Mouse (Mus musculus): ENCODE measurements at regions not wholly inside any gene's neighbourhood (a gene's known extent, or its start where the extent isn't known, plus 50 kb on each side); places are given as distances from the start of the nearest gene placed in this dataset.
A peak's percentile ranks its signal among the peaks of the same experiment; 100 is the strongest.

DNA sequence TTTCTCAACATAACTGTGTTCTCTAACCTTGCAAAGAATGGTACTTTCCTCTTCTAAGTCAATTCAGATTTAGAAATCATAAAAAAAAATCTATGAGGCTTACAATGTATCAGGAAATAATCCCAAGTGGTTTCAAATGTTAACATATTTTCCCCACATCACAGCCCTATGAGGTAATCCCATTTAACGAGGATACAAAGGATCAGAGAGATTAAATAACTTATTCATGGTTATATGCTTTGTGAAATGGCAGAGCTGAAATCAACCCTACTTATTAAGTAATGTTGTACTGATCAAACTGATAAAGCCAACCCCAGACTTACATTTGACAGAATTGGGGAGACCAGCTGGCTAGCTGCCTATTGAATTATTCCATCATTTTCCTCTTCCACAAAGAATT is 614.4 kb downstream of the Ntrk3 start:
- no peak for DNase-seq

DNA sequence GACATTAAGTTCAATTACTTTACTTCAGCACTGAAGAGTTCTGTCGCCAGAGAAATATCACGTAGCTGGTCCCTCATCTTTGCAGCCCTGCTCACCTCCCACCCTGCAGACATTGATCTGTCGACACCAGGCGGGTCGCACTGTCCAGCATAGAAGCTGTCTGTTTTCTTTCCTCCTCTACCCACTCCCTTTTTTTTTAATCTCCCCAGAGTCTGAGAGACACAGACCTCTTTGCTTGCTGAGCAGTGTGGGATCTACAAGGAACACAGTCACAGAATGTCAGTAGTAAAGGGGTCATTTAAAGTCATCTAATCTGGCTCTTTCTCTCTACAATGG is 616.7 kb downstream of the Ntrk3 start:
- no peak for DNase-seq

DNA sequence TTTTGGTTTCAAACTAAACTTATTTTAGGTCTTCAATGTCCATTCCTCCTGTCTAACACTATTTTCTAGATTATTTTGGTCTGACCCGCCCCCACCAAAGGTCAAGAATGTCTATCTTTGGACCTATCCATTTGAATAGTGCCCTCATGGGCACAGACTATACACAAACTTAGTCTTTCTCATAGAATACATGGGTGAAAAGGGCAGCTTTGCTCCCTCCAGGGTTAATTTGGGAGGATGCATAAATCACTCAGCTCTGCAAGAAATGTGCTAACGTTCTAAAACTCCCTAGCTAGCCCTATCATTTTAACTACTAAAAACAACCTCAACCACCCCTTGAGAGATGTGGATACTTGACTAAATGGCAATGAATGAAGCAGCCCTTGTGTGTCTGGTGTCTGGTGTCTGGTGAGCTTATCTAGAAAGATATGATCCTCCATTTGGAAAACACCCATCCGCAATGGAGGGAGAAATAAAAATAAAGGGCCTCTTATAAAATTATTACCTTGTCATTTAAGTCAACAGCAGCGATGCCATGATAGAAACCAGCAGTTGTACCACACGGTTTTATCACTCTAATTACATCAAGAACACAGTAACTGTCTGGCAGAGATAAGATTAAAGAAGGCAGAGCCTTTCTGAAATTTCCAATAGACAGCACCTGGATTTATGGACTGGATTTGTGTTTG is 617.2 kb downstream of the Ntrk3 start:
- DNase-seq, result no peak

DNA sequence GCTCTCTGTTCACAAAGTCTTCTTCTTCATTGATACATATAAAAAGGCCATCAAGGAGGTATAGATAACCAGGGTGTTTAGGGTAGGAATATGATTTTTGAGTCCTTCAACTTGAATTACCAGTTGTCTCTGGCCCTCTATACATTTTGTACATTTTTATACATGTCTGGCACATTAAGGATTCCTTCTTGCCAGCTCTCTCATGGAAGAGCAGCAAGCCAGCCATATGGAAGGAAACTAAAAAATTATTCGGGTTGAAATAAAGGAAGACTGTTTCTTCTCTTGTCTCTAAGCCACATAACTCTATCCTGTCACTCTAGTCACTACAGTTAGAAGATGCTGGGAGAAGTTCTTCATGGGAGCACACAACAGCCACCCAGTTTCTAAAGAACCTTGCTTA is 618.0 kb downstream of the Ntrk3 start:
- no peak for DNase-seq

DNA sequence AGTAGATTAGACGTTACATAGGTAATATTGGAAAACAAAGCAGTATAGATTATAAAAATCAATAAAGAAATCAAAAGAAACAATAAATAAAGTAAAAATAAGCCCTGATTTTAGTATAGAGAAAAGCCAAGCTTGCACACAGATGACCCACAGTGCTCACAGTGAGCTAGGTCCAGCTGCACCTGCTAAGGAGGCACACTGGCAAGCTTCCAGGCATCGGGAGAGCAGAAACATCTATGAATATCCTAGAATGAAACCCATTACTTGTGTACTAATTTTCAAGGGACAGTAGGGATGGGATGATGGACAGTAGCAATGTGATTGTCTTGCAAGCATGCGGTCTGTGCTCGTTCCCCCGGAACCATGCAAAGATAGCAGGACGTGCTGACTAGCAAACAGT is 626.5 kb downstream of the Ntrk3 start:
- no peak for DNase-seq

DNA sequence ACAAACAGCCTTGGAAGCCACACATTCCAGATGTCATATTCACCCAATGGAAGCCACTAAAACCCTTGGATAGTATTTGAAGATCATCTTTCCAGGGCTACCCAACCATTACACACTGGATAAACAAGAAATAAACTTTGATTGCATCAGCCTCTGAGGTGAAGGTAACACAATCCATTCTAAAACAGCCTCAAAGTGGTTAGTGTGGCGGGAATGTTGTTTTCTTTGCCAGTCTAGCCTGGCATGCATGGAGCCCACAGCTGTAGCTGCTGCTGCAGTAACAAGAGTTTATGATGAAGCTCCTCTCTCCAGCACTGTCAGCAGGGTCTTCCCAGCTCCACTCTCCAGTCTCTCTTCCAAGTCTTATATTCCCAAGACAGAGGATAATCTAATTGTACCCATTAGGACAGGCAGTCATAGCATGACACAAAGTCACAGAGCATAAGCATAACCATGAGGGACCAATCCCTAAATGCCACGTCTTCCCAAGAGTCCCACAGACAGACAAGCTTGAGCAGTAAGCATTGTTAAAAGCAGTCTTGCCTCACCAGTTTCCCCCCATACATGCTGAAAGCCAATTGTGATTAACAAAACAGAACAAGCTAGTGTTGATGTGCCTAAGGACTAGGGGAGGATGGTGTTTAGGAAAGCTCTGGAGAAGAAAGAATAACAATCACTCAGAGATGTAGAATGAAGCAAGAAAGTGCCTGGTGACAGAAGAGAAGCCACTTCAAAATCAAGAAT is 634.1 kb downstream of the Ntrk3 start:
- DNase-seq, result no peak

DNA sequence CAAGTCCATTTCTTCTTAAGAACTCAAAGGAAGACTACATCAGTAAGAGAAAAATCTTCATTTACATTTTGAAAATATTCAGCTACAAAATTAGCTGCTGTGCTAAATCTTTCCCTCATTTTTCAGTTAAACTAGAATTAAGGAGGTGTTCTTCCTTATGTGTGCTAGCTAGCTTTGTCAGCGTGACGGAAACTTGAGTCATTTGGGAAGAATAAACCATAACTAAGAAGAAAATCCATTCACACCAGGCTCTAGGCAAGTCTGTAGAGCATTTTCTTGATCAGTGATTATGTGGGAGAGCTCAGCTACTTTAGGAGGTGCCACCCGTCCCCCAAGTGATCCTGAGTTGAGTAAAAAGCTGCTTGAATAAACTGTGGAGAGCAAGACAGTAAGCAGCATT is 635.4 kb downstream of the Ntrk3 start:
- DNase-seq, result no peak

DNA sequence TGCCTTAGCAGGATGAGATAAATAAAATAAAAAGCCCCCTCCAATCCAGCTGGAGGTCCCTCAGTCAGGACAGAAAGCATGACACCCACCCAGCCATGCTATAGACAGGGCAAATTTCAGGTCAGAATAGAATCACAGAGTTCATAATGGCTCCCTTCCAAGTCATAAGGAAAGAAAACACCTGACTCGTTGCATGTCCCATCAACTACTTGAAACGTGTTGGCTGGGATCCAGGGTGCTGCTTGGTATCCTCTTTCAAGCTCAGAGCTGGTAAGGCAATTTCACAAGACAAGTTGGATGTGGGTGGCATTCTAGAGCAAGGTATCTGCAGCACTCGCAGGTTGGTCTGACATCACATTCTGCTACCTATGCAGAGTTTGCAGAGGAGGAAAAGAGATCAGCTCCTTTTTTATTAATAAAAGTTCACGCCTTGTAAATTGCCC is 651.2 kb downstream of the Ntrk3 start:
- peak; percentile 27 for DNase-seq

DNA sequence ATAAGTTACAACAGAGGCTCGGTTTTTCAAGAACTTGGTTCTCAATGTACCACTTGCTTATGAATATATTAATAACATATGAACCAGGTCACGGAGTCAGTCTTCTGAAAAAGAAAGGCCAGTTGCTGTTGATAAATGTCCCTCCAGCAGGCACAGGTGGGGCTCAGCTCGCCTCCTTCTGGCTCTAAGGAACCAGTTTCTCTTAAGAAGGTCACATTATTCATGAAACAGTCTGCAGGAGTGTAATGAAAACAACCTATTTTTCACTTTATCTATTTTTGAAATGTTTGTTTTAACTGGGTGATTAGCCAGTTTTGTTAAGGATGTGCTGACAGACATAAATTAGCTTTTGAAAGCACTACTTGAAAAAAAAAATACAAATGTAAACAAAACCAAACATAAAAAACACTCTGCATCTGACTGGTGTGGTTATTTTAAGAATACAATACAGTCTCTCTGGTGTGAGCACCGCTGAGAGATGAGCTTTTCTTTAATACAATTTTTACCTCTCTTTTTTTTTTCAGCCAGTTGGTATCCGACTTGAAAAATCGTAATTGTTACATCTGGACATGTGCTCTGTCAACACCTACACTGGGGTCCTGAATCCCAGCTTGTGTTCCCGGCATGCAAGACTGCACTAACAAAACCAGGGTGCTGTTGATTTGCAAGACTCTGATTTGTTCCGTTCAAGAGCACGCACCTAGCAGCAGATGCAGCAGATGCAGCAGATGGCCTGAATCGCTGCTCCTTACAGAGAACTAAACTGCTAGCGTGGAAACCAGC is 651.8 kb downstream of the Ntrk3 start:
- peak; percentile 2 for DNase-seq

DNA sequence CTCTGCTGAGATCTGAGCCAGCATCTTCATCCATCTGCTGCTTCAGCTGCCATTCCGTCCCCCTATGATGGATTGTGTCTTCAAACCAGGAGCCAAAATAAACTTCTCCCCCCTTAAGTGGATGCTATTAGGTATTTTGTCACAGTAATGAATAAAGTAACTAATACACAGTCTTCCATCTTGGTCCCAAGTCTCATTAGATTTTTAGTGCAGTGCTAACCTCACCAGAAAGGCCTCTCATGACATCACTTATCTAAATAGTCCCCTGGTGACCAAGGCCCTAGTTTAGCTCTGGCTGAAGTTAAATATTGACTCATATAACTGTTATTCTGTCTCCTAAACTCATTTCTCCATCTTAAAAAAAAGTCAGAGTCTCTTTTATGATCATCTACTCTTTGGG is 658.1 kb downstream of the Ntrk3 start:
- no peak for DNase-seq

DNA sequence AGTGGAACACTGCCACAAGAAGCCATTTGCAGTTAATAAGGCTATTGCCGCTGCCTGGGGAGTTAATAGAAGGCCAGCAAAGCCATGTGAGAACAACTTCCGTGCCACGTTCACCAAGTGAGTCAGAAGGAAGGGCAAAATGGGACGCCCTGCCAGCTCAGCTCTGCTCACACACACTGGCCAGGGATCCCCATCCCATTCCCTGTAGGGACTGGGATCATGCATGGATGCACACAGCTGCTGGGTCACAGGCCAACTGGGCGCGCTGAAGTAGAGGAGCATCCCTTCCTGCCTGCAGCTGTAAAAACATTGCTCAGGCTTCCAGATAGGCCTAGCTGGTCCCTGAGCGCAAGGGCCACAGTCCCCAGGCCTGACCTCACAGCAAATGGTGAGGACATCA is 666.7 kb downstream of the Ntrk3 start:
- peak; percentile 12 for DNase-seq

DNA sequence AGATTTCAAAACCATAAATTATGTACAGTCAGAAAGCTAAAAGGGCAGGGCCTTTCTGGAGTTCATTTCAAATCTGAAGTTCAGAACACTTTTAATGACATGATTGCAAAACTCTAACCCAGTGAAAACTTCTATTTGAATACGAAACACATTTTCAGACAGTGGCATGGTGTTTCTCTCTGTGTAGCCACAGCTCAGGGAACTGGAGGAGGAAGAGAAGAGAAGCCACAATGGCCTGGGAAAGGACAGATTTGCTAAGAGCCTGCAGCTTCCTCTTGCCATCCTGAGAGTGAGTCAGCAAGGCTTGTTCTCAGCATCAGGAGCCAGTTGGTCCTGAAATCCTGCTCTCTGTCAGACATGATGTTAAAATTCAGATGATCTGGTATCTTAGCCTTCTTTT is 676.2 kb downstream of the Ntrk3 start:
- no peak for DNase-seq

DNA sequence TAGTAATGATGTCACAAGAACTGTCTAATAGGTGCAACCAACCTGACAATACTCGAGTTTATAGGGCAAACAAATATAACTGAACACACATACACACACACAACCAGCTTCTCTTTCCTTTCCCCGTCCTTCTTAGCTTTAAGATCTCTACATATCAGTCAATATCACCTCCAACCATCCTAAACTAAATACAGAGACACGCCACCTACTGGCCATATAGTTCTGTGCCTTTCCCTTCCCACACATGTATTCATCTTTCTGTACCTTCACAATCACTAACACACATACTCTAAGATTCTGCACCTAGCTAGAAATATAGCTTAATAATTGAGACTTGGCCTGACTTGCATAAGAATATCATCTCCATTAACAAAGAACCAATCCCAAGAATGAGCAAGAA is 688.2 kb downstream of the Ntrk3 start:
- no peak for DNase-seq

DNA sequence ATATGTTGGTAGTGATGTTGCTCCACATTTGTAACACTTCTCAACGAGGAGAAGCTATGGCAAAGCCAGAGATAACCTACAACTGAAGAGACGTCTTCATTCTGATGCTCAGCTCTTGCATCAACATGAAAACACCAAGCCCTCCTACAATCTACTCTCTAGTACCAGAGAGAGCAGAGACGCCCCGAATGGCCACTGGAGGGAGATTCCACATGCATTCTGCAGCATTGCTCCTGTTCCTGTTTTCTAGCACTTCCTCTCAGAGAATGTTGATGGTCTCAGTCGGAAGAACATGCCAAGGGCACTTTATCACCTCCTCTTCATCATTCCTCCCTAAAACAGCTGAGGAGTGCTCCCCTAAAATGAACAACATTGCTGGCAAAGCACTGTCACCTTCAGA is 692.4 kb downstream of the Ntrk3 start:
- no peak for DNase-seq

DNA sequence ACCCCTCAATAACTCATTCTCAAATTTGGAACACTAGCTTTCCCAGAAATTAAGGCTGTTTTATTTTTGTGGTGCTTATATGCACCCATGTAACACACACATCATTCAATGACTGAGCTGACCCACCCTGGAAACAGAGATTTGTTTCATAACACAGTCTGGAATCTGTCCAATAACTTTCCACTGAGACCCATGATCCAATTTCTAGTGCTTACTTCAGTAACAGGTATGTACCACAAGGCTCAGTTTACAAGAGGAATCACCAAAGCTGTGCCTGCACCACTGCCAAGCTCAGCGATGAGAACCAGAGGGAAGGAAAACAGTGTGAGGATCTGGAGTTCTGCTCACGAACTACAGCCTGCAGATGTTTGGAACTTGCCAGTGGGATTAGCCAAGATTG is 706.8 kb downstream of the Ntrk3 start:
- no peak for DNase-seq

DNA sequence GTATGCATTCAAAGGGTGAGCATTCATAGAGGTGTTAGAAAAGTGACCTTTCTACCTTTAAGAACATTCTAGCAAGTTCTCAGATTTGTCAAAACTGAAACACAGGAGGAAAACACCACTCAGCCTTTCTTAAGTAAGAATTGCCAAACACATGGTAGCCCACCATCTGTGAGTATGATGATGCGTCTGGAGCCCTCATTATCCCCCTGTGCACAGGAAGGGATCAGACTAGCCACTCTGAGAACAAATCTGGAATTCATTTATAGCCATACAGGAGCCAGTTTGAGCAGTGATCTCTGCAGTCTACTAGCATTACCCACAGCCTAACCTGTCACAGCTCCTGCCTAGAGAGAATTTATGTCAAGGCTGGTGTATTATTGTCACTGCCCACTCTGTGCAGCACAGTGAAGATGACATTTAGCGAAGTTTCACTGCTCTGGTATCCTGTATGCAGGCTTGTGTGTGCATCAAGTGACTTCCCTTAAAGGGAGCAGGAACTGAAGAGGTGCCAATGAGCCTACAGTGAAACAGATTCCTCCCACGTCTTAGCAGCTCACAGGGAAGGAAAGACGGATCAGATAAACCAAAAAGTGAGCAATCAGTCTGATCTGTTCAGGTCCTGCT is 710.7 kb downstream of the Ntrk3 start:
- DNase-seq, result no peak

DNA sequence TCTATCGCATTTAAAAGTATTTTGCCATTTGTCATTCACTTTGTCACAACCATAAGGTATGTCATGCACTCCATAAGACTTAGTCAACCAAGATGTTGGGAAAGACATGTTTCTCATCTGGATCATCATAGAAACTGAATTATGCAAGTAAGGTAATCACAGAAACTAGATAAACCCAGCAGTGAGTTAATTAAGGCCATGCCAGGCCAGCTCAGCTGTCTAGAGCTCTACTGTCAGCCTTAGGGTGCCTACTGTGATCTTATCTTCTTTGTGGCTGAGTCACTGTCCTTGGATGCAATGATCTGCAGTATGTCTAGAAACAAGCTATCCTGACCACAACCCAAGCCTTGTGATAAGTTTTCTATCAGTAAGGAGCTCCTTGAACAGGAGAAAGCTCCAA is 714.2 kb downstream of the Ntrk3 start:
- DNase-seq, result no peak

DNA sequence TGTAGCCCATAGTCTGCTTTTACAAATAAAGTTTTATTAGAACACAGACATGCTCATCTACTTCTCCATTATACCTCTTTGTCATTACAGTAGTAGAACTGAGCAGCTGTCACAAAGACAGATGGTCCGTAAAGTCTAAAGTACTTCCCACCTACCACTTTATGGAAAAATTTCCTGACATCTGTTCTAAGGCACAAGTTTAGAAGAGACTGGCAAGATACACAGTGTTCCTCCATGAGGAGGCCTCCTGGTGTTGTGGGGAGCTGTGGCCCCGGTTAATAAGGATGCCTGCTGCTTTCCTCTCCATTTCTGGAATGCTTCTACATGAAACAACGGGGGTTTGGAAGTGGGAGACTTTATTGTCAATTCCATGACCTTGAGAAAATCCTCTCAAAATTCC is 714.7 kb downstream of the Ntrk3 start:
- DNase-seq, result no peak

DNA sequence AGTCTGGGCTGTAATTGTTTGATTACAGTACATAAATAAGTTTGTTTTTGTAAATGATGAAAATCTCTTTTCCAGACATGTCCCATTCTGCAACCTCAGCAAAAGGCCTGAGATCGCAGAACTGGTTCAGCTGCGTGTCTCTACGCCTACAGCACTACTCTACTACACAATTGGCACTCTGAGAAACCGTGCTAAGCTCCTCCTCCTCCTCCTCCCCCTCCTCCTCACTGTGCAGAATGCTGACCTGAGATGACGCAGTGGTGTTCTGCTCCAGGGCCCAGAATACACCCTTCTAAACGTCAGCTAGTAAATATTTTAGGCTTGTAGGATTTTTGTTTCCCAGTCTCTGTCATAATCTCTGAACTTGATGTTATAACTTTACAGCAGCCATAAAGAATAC is 724.2 kb downstream of the Ntrk3 start:
- no peak for DNase-seq

DNA sequence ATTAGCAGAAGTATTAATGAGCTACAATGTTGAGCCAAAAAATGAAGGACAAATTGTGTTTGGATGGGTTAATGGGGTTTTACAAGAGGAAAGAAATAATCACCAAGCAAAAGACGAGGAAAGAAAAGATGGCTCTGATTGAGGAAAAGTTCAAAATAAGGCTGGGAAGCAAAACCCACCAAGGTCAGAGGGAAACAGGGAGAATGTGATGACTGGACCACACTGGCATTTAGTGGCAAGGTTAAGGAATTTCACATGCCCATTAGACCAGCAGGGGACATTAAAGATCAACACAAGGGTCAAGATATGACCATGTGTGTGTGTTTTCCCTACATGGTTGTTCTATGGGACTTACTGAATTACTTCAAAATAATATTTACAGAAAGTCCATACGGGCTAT is 734.7 kb downstream of the Ntrk3 start:
- DNase-seq, result no peak

DNA sequence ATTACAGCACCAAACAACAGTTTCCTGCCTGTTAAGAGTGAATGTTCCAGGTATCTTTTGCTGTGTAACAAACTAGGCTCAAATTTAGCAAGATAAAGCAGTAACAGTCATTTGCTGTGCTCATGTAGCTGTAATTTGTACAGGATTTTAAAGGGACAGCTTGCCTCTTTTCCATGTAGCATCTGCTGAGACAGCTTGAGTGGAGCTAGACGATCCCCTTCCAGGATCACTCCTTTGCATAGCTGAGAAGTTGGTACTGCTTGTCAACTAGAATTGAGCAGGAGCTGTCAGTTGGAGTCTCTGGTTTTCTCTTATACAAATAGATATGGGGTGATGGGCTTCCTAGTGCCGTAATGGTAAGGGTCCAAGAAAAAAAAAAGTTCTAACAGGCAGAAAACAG is 744.0 kb downstream of the Ntrk3 start:
- DNase-seq, result no peak

DNA sequence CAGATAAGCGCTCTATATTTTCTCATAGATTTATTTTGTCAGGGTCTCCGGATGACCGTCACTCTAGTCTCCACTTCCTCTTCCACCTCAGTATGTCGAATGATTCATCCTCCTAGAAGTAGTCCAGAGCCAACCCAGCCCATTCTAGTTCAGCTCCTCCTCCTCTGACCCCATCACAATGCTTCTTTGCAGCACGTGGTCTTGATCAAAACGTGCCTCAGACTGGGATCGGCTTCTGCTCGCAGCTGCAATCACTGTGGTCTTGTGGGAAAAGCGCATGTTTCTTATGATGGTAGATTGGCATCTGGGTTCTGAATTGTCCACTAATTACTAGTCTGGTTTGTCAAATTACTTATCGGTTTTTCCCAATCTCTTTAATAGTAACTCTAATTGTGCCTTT is 747.7 kb downstream of the Ntrk3 start:
- no peak for DNase-seq

DNA sequence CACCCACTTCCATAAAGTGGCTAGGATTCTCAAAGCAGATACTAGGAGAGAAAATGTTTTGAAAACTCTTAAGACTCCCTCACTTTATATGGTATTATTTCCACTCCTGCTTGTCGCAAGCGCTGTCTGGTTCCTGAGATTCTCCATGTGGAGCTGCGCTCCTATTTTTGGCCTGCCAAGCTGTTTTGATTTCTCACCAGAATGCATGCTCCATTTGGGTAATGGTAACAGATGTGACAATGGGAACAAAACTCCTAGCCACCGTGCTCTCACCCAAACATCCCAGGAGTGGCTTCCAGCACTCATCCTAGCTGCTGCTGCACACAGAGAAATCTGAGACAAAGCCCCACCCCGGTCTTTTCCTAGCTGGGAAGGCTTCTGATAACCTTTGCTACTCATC is 749.6 kb downstream of the Ntrk3 start:
- no peak for DNase-seq

DNA sequence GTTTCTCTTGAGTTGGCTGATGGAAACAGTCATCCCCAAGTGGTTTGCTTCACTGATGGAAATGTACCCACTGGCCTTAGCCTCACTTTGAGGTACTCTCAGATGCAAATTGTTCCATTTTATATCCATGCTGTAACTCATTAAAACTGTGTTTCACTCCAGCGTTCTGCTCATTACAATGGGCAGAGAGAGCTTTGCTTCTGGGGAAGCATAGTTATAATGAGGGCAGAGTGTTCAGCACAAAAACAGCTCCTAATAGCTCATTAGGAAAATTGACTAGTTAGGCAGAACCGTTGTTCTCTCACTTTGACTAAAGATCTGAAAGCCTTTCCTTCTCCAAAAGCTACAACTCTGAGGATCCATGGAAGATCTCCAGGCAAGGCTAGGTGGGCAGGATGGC is 771.2 kb downstream of the Ntrk3 start:
- no peak for DNase-seq
